Mouse (Mus musculus) liver, adult 2 months (tissue): ENCODE measurements around the gene Crnkl1.

Experiments
- CTCF ChIP-seq: fragments of 200-500 bp; IDR thresholded peaks from 2 replicates; pipeline ENCODE4 v1.5.1; 2011; ENCODE audit warnings: low read depth, low read length, control low read depth
- POLR2A ChIP-seq: fragments of 200-500 bp; IDR thresholded peaks from 2 replicates; pipeline ENCODE4 v1.6.1; 2011; ENCODE audit warnings: low read length, control low read depth; ENCODE audit not compliant: insufficient read depth; ENCODE audit errors: extremely low read depth

GRCm38 (mm10) chr2:145979616-145980015, 44.8 kb upstream of the Crnkl1 start:
- no peak for TF ChIP-seq CTCF
- TF ChIP-seq POLR2A: no peak
